Mouse (Mus musculus) intestine, embryonic 16.5 days (tissue): ENCODE measurements around the gene Flrt3. TPM values are rescaled to one million over a fixed set of nuclear protein-coding genes. Genes with fewer than 3 reads are reported as not detected.

Experiments used
- ATAC-seq: fragments of 200-750 bp; cut with Nextera tagmentation; 2 replicates; pipeline ENCODE4 v1.8.0; 2017; ENCODE audit warnings: moderate TSS enrichment, moderate library complexity
- H3K27ac ChIP-seq: fragments of 300-500 bp; sonication (generic); 2 replicates; pipeline ENCODE4 v1.5.1; 2014; ENCODE audit warnings: mild to moderate bottlenecking, low read length
- H3K27me3 ChIP-seq: fragments of 300-500 bp; sonication (generic); replicated peaks from 2 replicates; pipeline ENCODE4 v1.6.1; 2014; ENCODE audit warnings: low read length, control low read depth, mixed read lengths; ENCODE audit not compliant: control insufficient read depth, insufficient read depth
- H3K36me3 ChIP-seq: fragments of 300-500 bp; sonication (generic); 2 replicates; pipeline ENCODE4 v1.6.1; 2014; ENCODE audit warnings: low read length, control low read depth; ENCODE audit not compliant: control insufficient read depth, insufficient read depth
- H3K4me1 ChIP-seq: fragments of 300-500 bp; sonication (generic); 2 replicates; pipeline ENCODE4 v1.6.1; 2014; ENCODE audit warnings: low read length, control low read depth, mixed read lengths; ENCODE audit not compliant: control insufficient read depth, insufficient read depth
- H3K4me2 ChIP-seq: fragments of 300-500 bp; sonication (generic); 2 replicates; pipeline ENCODE4 v1.6.1; 2014; ENCODE audit warnings: low read depth, low read length, control low read depth
- H3K4me3 ChIP-seq: fragments of 300-500 bp; sonication (generic); 2 replicates; pipeline ENCODE4 v1.5.1; 2014; ENCODE audit warnings: mild to moderate bottlenecking, low read length
- H3K9ac ChIP-seq: fragments of 300-500 bp; sonication (generic); 2 replicates; pipeline ENCODE4 v1.6.1; 2014; ENCODE audit warnings: low read depth, low read length
- H3K9me3 ChIP-seq: fragments of 300-500 bp; sonication (generic); 2 replicates; pipeline ENCODE4 v1.6.1; 2016; ENCODE audit warnings: low read length, control low read depth; ENCODE audit not compliant: control insufficient read depth
- WGBS: fragments of 180-500 bp; shearing (Covaris S2); extraction: QIAGEN DNeasy Blood & Tissue Kit; methylation state at CpG from one replicate; pipeline ENCODE4 v1.1.7; 2014; 5-methylcytosine and 5-hydroxymethylcytosine counted together
- polyA plus RNA-seq: library from polyadenylated mRNA; unstranded; fragments of >200 nt; fragmentation: Nextera tagmentation; extraction: Ambion mirVana; gene quantifications from 2 replicates; pipeline ENCODE4 v1.2.1, GENCODE M21; 2015

Flrt3 gene
- polyA plus RNA-seq, 1 experiment from 2014 or later, result 30.4 TPM

- 59% methylated on average over 1 of the region's 1 CpGs for WGBS
- Histone ChIP-seq H3K4me1 (no peaks in the 10 kb centered on the region), H3K27me3 (no peaks in the 10 kb centered on the region), H3K4me2 (no peak overlapping the region), H3K4me3 (no peak overlapping the region), H3K27ac (no peak overlapping the region), H3K9me3 (no peaks in the 10 kb centered on the region), H3K36me3 (no peaks in the 10 kb centered on the region), H3K9ac (no peak overlapping the region)
- no peak for ATAC-seq
Measured at GRCm38 (mm10) chr2:140691403-140691802, 20.1 kb upstream of the Flrt3 start.

GRCm38 (mm10) chr2:140690906-140691305 lies 19.6 kb upstream of the Flrt3 start:
- H3K4me3 ChIP-seq, result no peak overlapping the region
- H3K4me1 ChIP-seq, result no peaks in the 10 kb centered on the region
- H3K27ac ChIP-seq, result no peak overlapping the region
- H3K27me3 ChIP-seq, result no peaks in the 10 kb centered on the region
- H3K9me3 ChIP-seq, result no peaks in the 10 kb centered on the region
- no peak overlapping the region for H3K9ac ChIP-seq
- 85% methylated on average over 2 of the region's 2 CpGs for WGBS
- no peaks in the 10 kb centered on the region for H3K36me3 ChIP-seq
- H3K4me2 ChIP-seq, result no peak overlapping the region
- ATAC-seq, result no peak

GRCm38 (mm10) chr2:140676728-140677127 lies 5.5 kb upstream of the Flrt3 start:
- Histone ChIP-seq H3K27me3 (no peaks in the 10 kb centered on the region), H3K4me1 (0 out of 2 replicates have a peak, but pooled peaks cover 3% of the 10 kb centered on the region), H3K4me3 (no peak overlapping the region), H3K4me2 (no peak overlapping the region), H3K9ac (no peak overlapping the region), H3K9me3 (no peaks in the 10 kb centered on the region), H3K27ac (no peak overlapping the region), H3K36me3 (no peaks in the 10 kb centered on the region)
- no peak for ATAC-seq
- 46% methylated on average over 3 of the region's 3 CpGs for WGBS

- Histone ChIP-seq H3K4me1 (0 out of 2 replicates have a peak, but pooled peaks cover 3% of the 10 kb centered on the region), H3K36me3 (no peaks in the 10 kb centered on the region), H3K27ac (no peak overlapping the region), H3K27me3 (no peaks in the 10 kb centered on the region), H3K9ac (no peak overlapping the region), H3K4me3 (no peak overlapping the region), H3K9me3 (no peaks in the 10 kb centered on the region), H3K4me2 (no peak overlapping the region)
- WGBS, result 87% methylated on average over 5 of the region's 5 CpGs
- no peak for ATAC-seq
Measured at GRCm38 (mm10) chr2:140673466-140673865, 2.2 kb upstream of the Flrt3 start.

- Histone ChIP-seq H3K4me1 (peaks cover 7% of the 10 kb centered on the region), H3K27me3 (no peaks in the 10 kb centered on the region), H3K4me2 (peak overlapping the region; percentile 63), H3K4me3 (peak overlapping the region; percentile 65), H3K27ac (peak overlapping the region; percentile 86), H3K9ac (peak overlapping the region; percentile 69), H3K36me3 (no peaks in the 10 kb centered on the region), H3K9me3 (no peaks in the 10 kb centered on the region)
- ATAC-seq, result peak; percentile 60
- WGBS, result under 1% methylated on average over 12 of the region's 12 CpGs
Measured at GRCm38 (mm10) chr2:140670457-140670856, 812 bp downstream of the Flrt3 start.

- H3K9ac ChIP-seq, result no peak overlapping the region
- no peak for ATAC-seq
- H3K4me1 ChIP-seq, result peaks cover 7% of the 10 kb centered on the region
- no peaks in the 10 kb centered on the region for H3K36me3 ChIP-seq
- no peaks in the 10 kb centered on the region for H3K27me3 ChIP-seq
- H3K27ac ChIP-seq, result no peak overlapping the region
- 43% methylated on average over 2 of the region's 2 CpGs for WGBS
- H3K4me2 ChIP-seq, result peak overlapping the region; percentile 63
- no peaks in the 10 kb centered on the region for H3K9me3 ChIP-seq
- H3K4me3 ChIP-seq, result peak overlapping the region; percentile 44
Measured at GRCm38 (mm10) chr2:140669786-140670185, 1.5 kb downstream of the Flrt3 start.

GRCm38 (mm10) chr2:140669081-140669480 lies 2.2 kb downstream of the Flrt3 start:
- Histone ChIP-seq H3K36me3 (no peaks in the 10 kb centered on the region), H3K4me3 (peak overlapping the region; percentile 38), H3K27ac (no peak overlapping the region), H3K27me3 (no peaks in the 10 kb centered on the region), H3K4me2 (peak overlapping the region; percentile 53), H3K9me3 (no peaks in the 10 kb centered on the region), H3K9ac (0 out of 2 replicates have a peak overlapping the region, but pooled peaks have one; percentile 11), H3K4me1 (peaks cover 7% of the 10 kb centered on the region)
- WGBS, result 62% methylated on average over 2 of the region's 2 CpGs
- ATAC-seq, result no peak

GRCm38 (mm10) chr2:140668311-140668710 lies 3.0 kb downstream of the Flrt3 start:
- 5% methylated on average over 8 of the region's 8 CpGs for WGBS
- no peaks in the 10 kb centered on the region for H3K36me3 ChIP-seq
- peak overlapping the region; percentile 38 for H3K4me3 ChIP-seq
- H3K27me3 ChIP-seq, result no peaks in the 10 kb centered on the region
- no peaks in the 10 kb centered on the region for H3K9me3 ChIP-seq
- peak overlapping the region; percentile 43; the same call in 1 of the 2 replicates for H3K9ac ChIP-seq
- H3K4me2 ChIP-seq, result peak overlapping the region; percentile 53
- ATAC-seq, result peak; percentile 34
- peaks cover 7% of the 10 kb centered on the region for H3K4me1 ChIP-seq
- H3K27ac ChIP-seq, result no peak overlapping the region

GRCm38 (mm10) chr2:140667261-140668047 lies 3.8 kb downstream of the Flrt3 start:
- WGBS, result 58% methylated on average over 13 of the region's 13 CpGs
- peak overlapping the region; percentile 33 for H3K4me2 ChIP-seq
- ATAC-seq, result no peak
- no peak overlapping the region for H3K27ac ChIP-seq
- H3K9me3 ChIP-seq, result no peaks in the 10 kb centered on the region
- 0 out of 2 replicates have a peak overlapping the region, but pooled peaks have one; percentile 9 for H3K4me3 ChIP-seq
- H3K27me3 ChIP-seq, result no peaks in the 10 kb centered on the region
- H3K36me3 ChIP-seq, result no peaks in the 10 kb centered on the region
- H3K9ac ChIP-seq, result no peak overlapping the region
- peaks cover 7% of the 10 kb centered on the region for H3K4me1 ChIP-seq
